Mouse (Mus musculus): Measurements from ENCODE around the gene Tinagl1.

The Tinagl1 gene

DNA sequence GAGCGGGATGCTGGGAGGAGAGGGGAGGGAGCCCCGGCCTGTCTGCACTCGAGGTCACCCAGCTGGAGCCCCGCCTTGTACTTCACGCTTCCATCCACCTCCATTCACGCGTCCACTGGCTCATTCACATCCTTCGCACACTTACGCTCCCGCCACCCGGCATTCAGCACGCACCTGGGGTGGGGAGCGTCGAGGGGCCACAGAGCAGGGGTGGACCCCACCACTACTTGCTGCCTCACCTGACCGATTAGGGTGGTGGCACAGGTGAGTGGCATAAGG lies 35.8 kb downstream of the Tinagl1 start, which contains the start of gene Hcrtr1:
Gene Hcrtr1 (minus strand): TSS at position 146 of the 279 bp plus-strand sequence.
- DNase-seq (ENCODE audit: low spot score) = no peak

DNA sequence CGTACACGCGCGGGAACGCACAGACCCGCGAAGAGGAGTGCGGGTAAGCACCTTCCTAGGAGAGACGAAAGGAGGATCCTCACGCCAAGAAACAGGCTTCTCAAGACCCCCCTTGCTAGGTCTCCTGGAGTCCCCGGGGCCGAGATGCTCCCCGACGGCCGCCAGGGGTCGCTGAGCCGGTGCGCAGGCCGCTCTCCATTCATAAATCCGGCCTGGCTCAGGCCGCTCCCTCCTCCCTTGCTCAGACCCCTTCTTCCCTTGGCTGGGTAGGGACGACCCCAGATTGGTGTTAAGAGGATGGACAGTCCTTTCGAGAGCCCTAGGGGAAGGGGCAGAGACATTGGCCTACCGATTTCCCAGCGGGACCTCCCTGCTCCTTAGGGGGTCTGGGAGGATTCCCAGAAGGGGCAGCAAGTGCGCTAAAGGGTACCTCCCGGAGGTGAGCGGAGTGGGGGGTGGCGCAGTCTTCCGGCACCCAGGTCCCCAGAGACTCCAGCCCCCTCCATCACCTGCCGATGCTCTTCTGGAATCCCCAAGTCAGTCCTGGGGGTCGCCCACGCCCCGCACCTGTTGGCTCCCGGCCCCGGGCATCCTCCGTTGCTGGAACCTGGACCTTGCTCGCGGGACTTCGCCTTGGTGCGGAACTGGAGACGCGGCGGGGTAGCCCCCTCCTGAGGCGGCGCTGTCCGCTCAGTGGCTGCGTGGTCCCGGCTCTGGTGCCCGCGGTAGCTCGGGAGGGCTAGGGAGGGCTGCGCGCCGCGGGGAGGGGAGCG lies 36.3 kb downstream of the Tinagl1 start:
- DNase-seq (ENCODE audit: low spot score) = peak; percentile 76

DNA sequence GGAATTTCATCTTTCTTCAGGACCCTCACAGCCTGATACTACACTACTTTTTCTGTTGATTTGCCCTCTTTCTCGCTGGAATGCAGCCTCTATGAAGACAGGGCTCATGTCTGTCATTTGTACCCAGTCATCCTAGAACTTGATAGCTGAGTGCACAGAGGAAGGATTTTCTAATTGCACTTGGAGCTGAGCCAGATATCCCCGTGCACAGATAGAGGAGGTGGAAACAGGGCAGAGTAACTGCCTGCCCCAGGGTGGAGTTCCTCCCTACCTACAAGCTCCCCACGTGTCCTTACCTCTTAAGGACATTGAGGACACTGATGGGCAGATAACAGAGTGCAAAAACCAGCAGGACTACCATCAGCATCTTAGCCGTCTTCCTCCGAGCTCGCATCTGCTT lies 41.5 kb downstream of the Tinagl1 start:
- DNase-seq (ENCODE audit: low spot score) = no peak

DNA sequence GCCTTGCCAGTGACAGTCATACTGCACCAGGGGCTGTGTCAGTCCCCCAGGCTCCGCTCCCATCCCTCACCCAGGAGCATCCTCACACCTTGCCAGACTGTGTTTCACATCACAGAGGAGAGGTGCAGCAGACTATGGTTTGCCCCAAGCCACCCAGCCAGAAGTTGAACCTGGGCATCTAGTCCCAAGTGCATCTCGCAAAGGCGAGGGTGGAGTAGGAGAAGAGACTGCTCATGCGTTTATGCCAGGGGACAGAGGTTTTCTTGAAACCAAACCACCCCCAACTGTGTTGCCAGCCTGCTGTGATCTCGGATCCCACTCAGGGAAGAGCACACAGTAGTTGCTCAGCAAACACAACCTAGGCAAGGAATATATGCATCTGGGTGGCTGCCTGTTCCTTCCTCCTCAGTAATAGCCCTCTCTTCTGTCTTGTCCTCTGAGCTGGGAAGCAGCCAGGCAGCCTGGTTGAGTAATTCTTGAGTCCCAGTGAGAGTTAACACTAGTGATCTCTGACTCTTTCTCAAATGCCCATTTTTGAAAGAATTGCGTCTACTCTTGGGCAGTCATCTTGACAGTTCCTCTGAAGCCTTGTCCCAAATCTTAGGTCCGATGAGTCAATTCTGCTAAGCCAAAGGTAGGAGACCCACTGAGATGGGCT lies 43.3 kb downstream of the Tinagl1 start:
- no peak for DNase-seq (ENCODE audit: low spot score)

DNA sequence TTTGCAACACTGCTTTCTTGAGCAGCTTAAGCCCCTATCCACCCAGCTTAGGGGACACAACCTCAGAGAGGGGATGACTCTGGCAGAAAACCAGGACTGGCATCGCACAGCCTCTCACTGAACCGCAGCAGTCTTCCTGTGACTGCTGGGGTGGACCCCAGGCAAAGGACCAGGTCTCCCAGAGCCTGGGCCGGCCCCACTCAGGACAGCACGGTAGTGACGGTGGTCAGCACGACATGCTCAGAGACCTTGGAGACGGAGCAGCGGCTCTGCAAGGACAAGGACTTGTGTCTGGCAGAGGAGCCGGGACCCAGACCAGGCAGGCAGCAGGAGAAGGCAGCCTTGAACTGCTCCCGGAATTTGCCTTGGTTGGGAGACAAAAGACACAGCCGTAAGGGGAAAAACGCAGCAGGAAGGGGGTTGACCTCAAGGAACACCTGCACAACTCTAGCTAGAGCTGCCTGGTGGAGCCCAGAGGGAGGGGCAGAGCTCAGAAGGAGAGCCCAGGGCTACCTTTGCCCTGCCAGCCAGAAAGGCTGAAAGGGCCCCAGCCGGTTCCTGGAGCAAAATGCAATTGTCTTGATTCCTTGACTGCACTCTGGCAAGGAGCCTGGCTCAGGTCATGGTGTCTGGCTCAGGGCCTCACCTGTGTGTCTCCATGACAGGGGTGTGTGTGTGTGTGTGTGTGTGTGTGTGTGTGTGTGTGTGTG lies 44.1 kb downstream of the Tinagl1 start:
- DNase-seq (ENCODE audit: low spot score) = no peak

DNA sequence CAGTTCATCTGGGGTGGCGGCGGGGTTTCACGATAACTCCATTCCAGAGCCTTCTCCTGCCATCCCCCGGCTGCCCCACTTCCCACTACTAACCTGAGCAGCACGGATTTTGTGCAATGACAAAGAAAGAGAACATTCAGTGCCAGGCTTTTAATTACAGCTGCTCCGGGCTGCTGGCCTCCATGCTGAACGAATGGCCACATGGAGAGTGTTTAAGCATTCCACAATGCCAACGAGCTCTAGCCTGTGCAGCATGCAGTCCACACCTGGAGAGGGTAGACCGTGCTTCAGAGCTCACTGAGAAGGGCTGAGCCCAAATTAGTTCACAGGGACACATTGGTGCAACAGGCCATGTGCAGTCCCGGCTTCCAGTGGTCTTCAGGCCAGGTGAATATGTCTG lies 44.8 kb downstream of the Tinagl1 start:
- DNase-seq (ENCODE audit: low spot score) = no peak

DNA sequence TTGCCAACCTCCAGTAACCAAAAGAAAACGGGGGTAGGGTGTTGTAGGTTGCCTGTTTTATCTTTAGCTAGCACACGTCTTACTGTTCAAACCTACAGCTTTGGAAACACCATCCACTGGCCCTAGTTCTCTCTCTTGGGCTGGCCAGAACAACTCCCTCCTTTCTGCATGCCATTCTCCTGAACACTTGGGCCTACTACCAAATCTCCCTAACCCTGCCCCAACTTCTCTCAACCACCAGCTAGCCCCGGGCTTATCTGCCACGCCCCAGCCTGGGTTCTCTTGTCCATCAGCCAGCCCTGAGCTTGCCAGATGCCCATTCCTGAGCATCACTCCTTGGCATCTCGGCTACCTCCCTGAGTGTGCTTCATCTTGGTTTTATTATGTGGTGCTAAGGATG lies 46.0 kb downstream of the Tinagl1 start:
- no peak for DNase-seq (ENCODE audit: low spot score)

DNA sequence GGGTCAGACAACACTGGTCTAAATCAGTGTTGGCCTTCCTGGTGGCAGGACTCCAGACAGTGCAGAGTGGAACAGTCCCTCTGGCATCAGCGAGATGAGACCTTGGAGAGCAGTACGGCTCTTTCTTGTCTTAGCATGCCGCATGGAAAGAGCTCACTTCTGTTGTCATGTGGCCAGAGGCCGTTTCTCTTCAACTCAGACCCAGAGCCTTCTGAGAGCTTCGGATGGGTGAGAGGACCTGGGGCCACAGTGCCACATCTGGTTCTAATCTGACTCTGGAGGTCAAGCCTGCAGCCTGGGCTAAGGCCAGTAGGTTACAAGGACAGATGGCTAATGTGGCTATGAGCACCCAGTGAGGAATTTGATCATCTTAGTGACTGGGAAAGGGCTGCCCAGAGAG lies 49.0 kb downstream of the Tinagl1 start:
- no peak for DNase-seq (ENCODE audit: low spot score)

DNA sequence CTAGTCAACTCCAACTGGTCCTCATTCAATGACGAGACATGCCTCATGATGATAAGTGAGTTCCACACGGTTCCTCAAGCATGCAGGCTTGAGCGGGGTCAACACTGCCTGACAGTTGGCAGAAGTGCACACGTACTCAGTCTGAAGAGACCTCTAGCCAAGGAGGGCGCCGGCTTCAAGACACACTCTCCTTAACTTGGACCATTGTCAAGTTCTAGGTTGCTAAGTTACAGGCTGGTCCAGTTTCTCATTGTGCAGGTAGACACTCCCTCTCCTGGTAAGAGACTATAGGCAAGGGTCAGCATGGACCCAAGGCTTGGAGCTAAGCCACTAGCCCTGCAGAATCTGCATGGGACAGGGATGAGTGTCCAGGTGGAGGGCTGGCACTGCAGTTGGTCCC lies 49.8 kb downstream of the Tinagl1 start:
- no peak for DNase-seq (ENCODE audit: low spot score)

DNA sequence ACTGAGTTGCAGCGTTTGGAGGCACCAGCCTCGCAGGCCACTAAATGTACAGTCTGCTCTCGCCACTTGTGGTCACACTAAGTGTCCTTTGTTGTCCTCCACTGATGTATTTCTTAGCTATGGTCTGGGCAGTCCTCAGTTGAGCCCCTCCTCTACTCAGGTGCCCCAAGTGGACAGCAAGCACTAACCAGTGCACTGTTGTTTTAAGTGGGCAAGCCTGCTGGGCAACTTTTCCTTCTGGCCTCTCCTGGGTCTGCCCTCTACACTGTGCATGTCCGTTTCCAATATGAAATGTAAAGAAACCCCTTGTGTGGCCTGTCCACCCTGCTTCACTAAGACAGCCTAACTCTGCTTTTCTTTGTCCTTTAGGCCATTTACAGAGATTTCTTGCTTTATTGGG lies 50.8 kb downstream of the Tinagl1 start:
- no peak for DNase-seq (ENCODE audit: low spot score)

DNA sequence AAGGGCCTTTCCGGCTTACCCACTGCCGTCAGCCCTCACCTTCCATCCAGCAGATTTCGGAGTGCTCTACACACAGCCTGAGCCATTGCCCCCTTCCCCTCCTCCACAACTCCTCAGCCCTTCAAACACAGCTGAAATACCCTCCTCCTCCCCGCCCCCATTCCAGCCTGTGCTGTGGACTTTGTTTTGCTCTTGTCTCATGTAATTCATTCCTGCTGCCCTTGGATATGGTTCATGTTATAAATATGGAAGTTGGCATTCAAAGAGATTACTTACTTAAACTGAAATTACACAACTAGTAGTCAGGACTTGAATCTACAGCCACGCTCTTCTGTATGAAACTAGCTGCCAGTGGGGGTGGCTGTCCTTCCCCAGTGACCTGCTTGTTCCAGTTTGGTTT lies 51.9 kb downstream of the Tinagl1 start:
- no peak for DNase-seq (ENCODE audit: low spot score)

DNA sequence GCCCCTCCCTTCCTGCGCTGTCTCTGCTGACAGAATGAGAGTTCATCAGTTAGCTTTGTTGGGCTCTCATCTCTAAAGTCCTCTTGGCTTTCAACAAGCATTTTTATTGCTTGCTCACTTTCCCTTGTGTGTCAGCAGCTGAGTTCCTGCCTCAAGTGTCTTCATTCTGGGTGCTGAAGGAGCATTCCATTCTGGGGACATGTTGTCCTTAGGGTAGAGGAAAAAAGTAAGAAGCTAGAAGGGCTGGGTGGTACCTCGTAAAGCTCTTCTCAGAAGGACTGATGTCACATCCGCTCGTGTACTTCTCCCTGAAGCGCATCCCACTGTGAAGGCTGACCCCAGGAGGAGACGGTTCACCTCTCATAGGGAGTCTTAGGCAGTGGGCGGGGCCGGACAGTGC lies 53.4 kb downstream of the Tinagl1 start:
- no peak for DNase-seq (ENCODE audit: low spot score)

DNA sequence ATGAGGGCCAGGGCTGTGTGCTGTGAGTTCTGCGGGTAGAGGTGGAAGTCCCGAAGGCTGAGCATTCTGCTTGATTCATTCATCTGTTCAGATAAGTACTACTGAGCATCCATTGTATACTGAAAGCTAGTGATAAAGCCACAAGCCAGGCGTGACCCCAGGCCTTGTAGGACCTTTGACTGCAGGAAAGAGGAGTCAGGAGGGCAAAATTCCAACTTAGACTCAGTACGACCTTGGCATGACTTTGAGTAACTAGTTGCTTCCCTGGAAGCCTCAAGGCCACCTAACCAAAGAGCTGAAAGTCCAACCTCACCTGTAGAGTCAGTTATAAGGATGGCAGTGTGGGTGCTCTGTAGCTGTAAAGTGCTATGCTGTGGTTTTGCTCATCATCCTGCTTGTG lies 54.2 kb downstream of the Tinagl1 start:
- DNase-seq (ENCODE audit: low spot score) = no peak

All from ovary, postnatal 14 days (tissue).